ENCODE assay signal across 9 mouse cellular contexts in genomic region chr19:4214071-4214770, GRCm38 (mm10). TPM values are rescaled to one million over a fixed set of nuclear protein-coding genes. Genes with fewer than 3 reads are reported as not detected.
A peak's percentile ranks its signal among the peaks of the same experiment; 100 is the strongest.
DNase-seq lines count a peak whose midpoint lies in the region; ATAC-seq and TF ChIP-seq lines count a peak whose summit lies in the region.
"Had no signal": no experiment of that assay in that cellular context is flagged by ENCODE, and none has a peak within 500 bp of the region (broad histone marks: within the 10 kb centered on the region; RNA-seq: fewer than 3 reads in every experiment).

Clcf1 (plus strand) TSS chr19:4214238.
AC109138.7 (plus strand) TSS chr19:4214357.

- intact Hi-C loops in heart, postnatal 14 days (cut with DNase I), result no loop called here

- ATAC-seq in limb, embryonic 15.5 days (ENCODE audit: insufficient number of reproducible peaks, low FRiP score, low TSS enrichment, low read depth), result 0 out of 2 replicates have a peak, but pooled peaks have one; percentile 32
- 0 out of 2 replicates have a peak, but pooled peaks have one; percentile 31 for ATAC-seq in midbrain, postnatal 0 days (ENCODE audit: low FRiP score)

- H3K27me3 ChIP-seq in limb, embryonic 15.5 days, result no peaks in the 10 kb centered on the region
- H3K27me3 ChIP-seq in midbrain, postnatal 0 days (ENCODE audit: insufficient read depth, low read length), result peaks cover 44% of the 10 kb centered on the region

- peak; percentile 53 for DNase-seq in ovary, postnatal 14 days (ENCODE audit: low spot score)
- DNase-seq in ovary, postnatal 10 days (ENCODE audit: low spot score), result no peak
- DNase-seq in heart, postnatal 14 days, result peak; percentile 65
- no peak for DNase-seq in midbrain, postnatal 0 days (ENCODE audit: low spot score)
- peak; percentile 59 to 66 for DNase-seq in thymus, postnatal 36 days
- no peak for DNase-seq in frontal cortex, adult 2 months (ENCODE audit: extremely low spot score in 1 of 2, low spot score in 1 of 2)

- no peak for TF ChIP-seq CTCF in cortical plate, adult 2 months (IDR thresholded peaks at IDR 0.05; ENCODE audit: extremely low read depth, insufficient read depth, low read length)
- TF ChIP-seq CTCF in midbrain, postnatal 0 days (IDR thresholded peaks at IDR 0.05), result no peak

- peak within 1 kb of the TSS; percentile 80 for H3K4me2 ChIP-seq in limb, embryonic 15.5 days
- peak within 1 kb of the TSS; percentile 91 for H3K4me2 ChIP-seq in midbrain, postnatal 0 days (ENCODE audit: low read depth, low read length, poor library complexity, severe bottlenecking)

- no peaks in the 10 kb centered on the region for H3K9me3 ChIP-seq in limb, embryonic 15.5 days
- H3K9me3 ChIP-seq in midbrain, postnatal 0 days (ENCODE audit: low read length), result no peaks in the 10 kb centered on the region

- TF ChIP-seq POLR2A in cortical plate, adult 2 months (IDR thresholded peaks at IDR 0.05; ENCODE audit: extremely low read depth, insufficient read depth, low read length), result no peak

- H3K36me3 ChIP-seq in limb, embryonic 15.5 days, result no peaks in the 10 kb centered on the region
- H3K36me3 ChIP-seq in midbrain, postnatal 0 days (ENCODE audit: insufficient read depth, low read length), result no peaks in the 10 kb centered on the region

- peak within 1 kb of the TSS; percentile 16; the same call in 1 of the 2 replicates for H3K4me3 ChIP-seq in cortical plate, adult 2 months (ENCODE audit: insufficient read depth, low read length)
- peak within 1 kb of the TSS; percentile 91 for H3K4me3 ChIP-seq in limb, embryonic 15.5 days
- peak within 1 kb of the TSS; percentile 39 for H3K4me3 ChIP-seq in midbrain, postnatal 0 days (ENCODE audit: low read depth, low read length)

- H3K27ac ChIP-seq in cortical plate, adult 2 months (ENCODE audit: insufficient read depth, low read length), result no peak within 1 kb of the TSS
- peak within 1 kb of the TSS; percentile 96 for H3K27ac ChIP-seq in limb, embryonic 15.5 days
- H3K27ac ChIP-seq in midbrain, postnatal 0 days (ENCODE audit: low read depth, low read length), result no peak within 1 kb of the TSS

- under 1% methylated on average over 47 of the region's 49 CpGs for WGBS in limb, embryonic 15.5 days
- under 1% methylated on average over 39 of the region's 49 CpGs for WGBS in midbrain, postnatal 0 days

- H3K4me1 ChIP-seq in cortical plate, adult 2 months (ENCODE audit: control insufficient read depth, insufficient read depth, low read length), result no peaks in the 10 kb centered on the region
- peaks cover 64% of the 10 kb centered on the region for H3K4me1 ChIP-seq in limb, embryonic 15.5 days
- H3K4me1 ChIP-seq in midbrain, postnatal 0 days (ENCODE audit: insufficient read depth, low read length), result peaks cover 7% of the 10 kb centered on the region; the same call in 1 of the 2 replicates

- peak within 1 kb of the TSS; percentile 93 for H3K9ac ChIP-seq in limb, embryonic 15.5 days
- H3K9ac ChIP-seq in midbrain, postnatal 0 days (replicated peaks; ENCODE audit: low read length, poor library complexity, severe bottlenecking), result peak within 1 kb of the TSS; percentile 59

RNA-seq across cellular contexts. Expression of gene Clcf1, which starts in this region (rescaled TPM):
- 2.4 and 2.8 TPM in 2 replicates for polyA plus RNA-seq in cortical plate, adult 2 months (2012; rRNA removed)
- 1 to 10 TPM; 1.6 to 2.0 TPM for total RNA-seq in heart, postnatal 14 days (2021)
- polyA plus RNA-seq in limb, embryonic 15.5 days (2015; fragmentation: Nextera tagmentation; extraction: Ambion mirVana), result 8.1 and 8.4 TPM in 2 replicates
- total RNA-seq in midbrain, postnatal 0 days (2014; rRNA removed), result 0.99 and 1.2 TPM in 2 replicates
- 0.28 and 0.44 TPM in 2 replicates for polyA plus RNA-seq in midbrain, postnatal 0 days (2015; fragmentation: Nextera tagmentation; extraction: Ambion mirVana)
- polyA plus RNA-seq in frontal cortex, adult 2 months (2012; rRNA removed), result 3.9 and 4.5 TPM in 2 replicates

RNA-seq across cellular contexts. Expression of gene AC109138.7, which starts in this region (rescaled TPM):
- polyA plus RNA-seq in cortical plate, adult 2 months (2012; rRNA removed), result not detected in 2 replicates
- not detected for total RNA-seq in heart, postnatal 14 days (2021)
- not detected in 2 replicates for polyA plus RNA-seq in limb, embryonic 15.5 days (2015; fragmentation: Nextera tagmentation; extraction: Ambion mirVana)
- total RNA-seq in midbrain, postnatal 0 days (2014; rRNA removed), result not detected in 2 replicates
- not detected in 2 replicates for polyA plus RNA-seq in midbrain, postnatal 0 days (2015; fragmentation: Nextera tagmentation; extraction: Ambion mirVana)
- not detected in 2 replicates for polyA plus RNA-seq in frontal cortex, adult 2 months (2012; rRNA removed)
- total RNA-seq: gastrocnemius, postnatal 36 days had no signal

Comparison
In these comparisons a context has a peak if more than half of its experiments do, and no peak if none do; other contexts are left out.
1. DNase-seq: peak in ovary, postnatal 14 days (single experiment), heart, postnatal 14 days (2 of 2) and thymus, postnatal 36 days (2 of 2); none in ovary, postnatal 10 days (single experiment), midbrain, postnatal 0 days (single experiment) and frontal cortex, adult 2 months (0 of 2).
2. H3K4me3 ChIP-seq: peak in every context shown above with its lines; median percentile 91 in limb, embryonic 15.5 days; 39 in midbrain, postnatal 0 days; 16 in cortical plate, adult 2 months.